ENCODE assay signal across 17 mouse cellular contexts in the genomic region with DNA sequence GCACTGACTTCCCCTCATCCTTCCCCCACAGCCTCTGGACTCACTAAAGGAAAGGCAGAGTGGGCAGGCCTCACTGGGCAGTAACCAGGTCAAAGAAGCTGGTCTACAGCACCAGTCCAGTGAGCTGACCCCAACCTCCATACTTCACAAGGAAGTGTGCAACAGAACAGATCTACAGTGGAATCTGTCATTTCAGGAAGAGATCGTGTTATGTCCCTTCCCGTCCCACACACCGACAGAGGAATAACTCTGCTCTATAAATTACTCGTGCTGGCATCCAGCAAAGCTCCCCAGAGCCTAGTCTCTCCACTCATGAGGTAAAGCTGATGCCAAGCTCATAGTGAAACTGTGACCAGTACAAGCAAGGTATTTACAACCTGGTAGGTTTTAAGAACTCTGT.
"Had no signal": no experiment of that assay in that cellular context is flagged by ENCODE, and none has a peak within 500 bp of the region (broad histone marks: within the 10 kb centered on the region; RNA-seq: fewer than 3 reads in every experiment).

No protein-coding gene starts in this region.

- H3K36me3 ChIP-seq: midbrain, embryonic 15.5 days had no signal

- H3K9me3 ChIP-seq: limb, embryonic 12.5 days; liver, embryonic 13.5 days; lung, embryonic 15.5 days; midbrain, embryonic 15.5 days had no signal

- H3K27ac ChIP-seq: layer of hippocampus, adult 2 months; limb, embryonic 12.5 days; liver, embryonic 13.5 days; lung, embryonic 15.5 days; macrophage; midbrain, embryonic 15.5 days had no signal

- H3K27me3 ChIP-seq: limb, embryonic 12.5 days; liver, embryonic 13.5 days; lung, embryonic 15.5 days; megakaryocyte, embryonic 14.5 days; midbrain, embryonic 15.5 days had no signal

- H3K4me1 ChIP-seq: megakaryocyte, embryonic 14.5 days had no signal

- H3K9ac ChIP-seq: limb, embryonic 12.5 days; liver, embryonic 13.5 days; liver, postnatal 0 days; lung, embryonic 15.5 days; midbrain, embryonic 15.5 days had no signal

- ATAC-seq: intestine, postnatal 0 days; liver, postnatal 0 days; midbrain, embryonic 15.5 days had no signal

- H3K4me2 ChIP-seq: limb, embryonic 12.5 days; liver, embryonic 13.5 days; lung, embryonic 15.5 days; midbrain, embryonic 11.5 days; midbrain, embryonic 15.5 days had no signal

- DNase-seq: kidney, postnatal 36 days; liver; liver, embryonic 13.5 days; liver, postnatal 0 days; lung, postnatal 14 days; right cerebral cortex, postnatal 25 days; spleen, adult 18-20 months; thymus, adult 18-20 months; thymus, postnatal 14 days had no signal

- H3K4me3 ChIP-seq: layer of hippocampus, adult 2 months; limb, embryonic 12.5 days; liver, embryonic 13.5 days; lung, embryonic 15.5 days; megakaryocyte, embryonic 14.5 days; midbrain, embryonic 15.5 days had no signal
